Mouse (Mus musculus) frontal cortex, adult 2 months (tissue): ENCODE measurements around the gene Ctsz. TPM values are rescaled to one million over a fixed set of nuclear protein-coding genes. Genes with fewer than 3 reads are reported as not detected.

Source experiments
- DNase-seq, 2 experiments: peaks; one replicate each; pipeline ENCODE4 v3.0.0; 2022; ENCODE audit warnings: low spot score in 1 of 2; ENCODE audit errors: extremely low spot score in 1 of 2
- polyA plus RNA-seq: library from polyadenylated mRNA; depleted of rRNA; stranded (reverse); fragments of >200 nt; gene quantifications from 2 replicates; pipeline ENCODE4 v1.2.3, GENCODE M21; 2012; rRNA removed

The Ctsz gene
- polyA plus RNA-seq, 1 experiment, result 75.2 TPM

- DNase-seq, result no peak
Observed at GRCm38 (mm10) chr2:174397881-174398280, 41.0 kb downstream of the Ctsz start.

GRCm38 (mm10) chr2:174397065-174397464 is 41.8 kb downstream of the Ctsz start:
- DNase-seq, result no peak

- no peak for DNase-seq
Observed at GRCm38 (mm10) chr2:174396643-174397042, 42.2 kb downstream of the Ctsz start.

GRCm38 (mm10) chr2:174393383-174393782 is 45.5 kb downstream of the Ctsz start:
- DNase-seq, result no peak

DNA sequence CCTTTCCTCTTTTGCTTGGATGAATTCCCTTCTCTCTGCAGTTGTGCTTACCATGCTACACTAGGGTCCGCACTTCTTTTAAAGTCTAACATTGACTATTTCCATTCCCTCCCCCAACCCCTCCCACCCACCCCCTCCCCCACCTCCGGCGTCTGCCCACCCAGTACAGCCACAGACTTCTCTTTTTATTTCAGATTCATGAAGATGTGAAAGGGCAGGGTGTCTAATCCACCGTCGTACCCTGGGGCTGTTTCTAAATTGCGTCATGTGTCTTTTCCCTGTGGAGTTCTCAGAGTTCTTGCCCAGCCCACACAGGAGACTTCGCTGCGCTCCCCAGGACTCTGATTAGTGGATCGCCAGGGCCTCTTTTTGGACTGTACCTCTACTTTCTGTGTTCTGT is 46.3 kb downstream of the Ctsz start:
- DNase-seq, result no peak

GRCm38 (mm10) chr2:174391936-174392335 is 46.9 kb downstream of the Ctsz start:
- no peak for DNase-seq

DNA sequence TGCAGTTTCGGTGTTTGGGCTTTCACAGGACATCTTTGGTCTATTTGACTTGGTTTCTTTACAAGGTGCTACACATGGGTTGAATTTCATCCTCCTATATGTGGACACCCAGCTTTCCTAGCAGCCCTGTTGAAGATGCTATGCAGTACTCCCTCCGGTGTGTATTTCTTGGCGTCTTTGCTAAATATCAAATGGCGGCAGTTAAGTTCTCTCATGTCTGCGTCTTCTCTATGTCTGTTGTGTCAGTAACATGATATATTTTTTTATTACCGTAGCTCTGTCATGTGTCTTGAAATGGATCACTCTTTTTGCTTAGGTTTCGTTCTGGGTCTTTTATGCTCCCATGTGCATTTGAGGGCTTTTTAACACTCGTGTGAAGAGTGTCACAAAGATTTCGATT is 57.8 kb downstream of the Ctsz start:
- no peak for DNase-seq

Other genes with a start within 250 kb of the Ctsz start
- gene Gnas, start 154.7 kb downstream of the Ctsz start, polyA plus RNA-seq, result 2,156 and 2,275 TPM in 2 replicates
- 2.9 and 7.7 TPM in 2 replicates for gene Gm20721, start 92.3 kb downstream of the Ctsz start, polyA plus RNA-seq
- 75.5 and 77.1 TPM in 2 replicates for gene Nelfcd, start 23.2 kb downstream of the Ctsz start, polyA plus RNA-seq
- gene Tubb1, start 11.7 kb upstream of the Ctsz start, polyA plus RNA-seq, result 0.25 TPM in 1 of 2 replicates, not detected in the other
- gene Atp5e, start 25.1 kb upstream of the Ctsz start, polyA plus RNA-seq, result 547 and 598 TPM in 2 replicates
- gene Prelid3b, start 34.0 kb upstream of the Ctsz start, polyA plus RNA-seq, result 85.6 and 95.5 TPM in 2 replicates
- 6.2 and 7.0 TPM in 2 replicates for gene Zfp831, start 204.5 kb upstream of the Ctsz start, polyA plus RNA-seq